Mouse (Mus musculus) MEL (cell line): ENCODE data around the gene Sdr42e1.

Experiments used
- HCFC1 ChIP-seq: IDR thresholded peaks from 2 replicates; pipeline ENCODE4 v1.6.1; 2012; ENCODE audit warnings: low read depth, mild to moderate bottlenecking, inconsistent platforms, low read length, improper control_type of control experiment, moderate library complexity
- KAT2A ChIP-seq: conservative IDR thresholded peaks from 2 replicates; pipeline ENCODE4 v1.6.1; 2012; ENCODE audit warnings: low read depth, low read length, improper control_type of control experiment, inconsistent platforms
- NRF1 ChIP-seq: IDR thresholded peaks from 2 replicates; pipeline ENCODE4 v1.6.1; 2014; ENCODE audit warnings: low read depth, mild to moderate bottlenecking, inconsistent platforms, low read length, improper control_type of control experiment, moderate library complexity; ENCODE audit not compliant: poor library complexity, insufficient read depth, severe bottlenecking
- POLR2A ChIP-seq, 2 experiments: IDR thresholded peaks; 2 replicates each; pipeline ENCODE4 v1.6.1; 2011 to 2012; ENCODE audit warnings: low read length in 2 of 2, mild to moderate bottlenecking in 2 of 2, control low read depth in 1 of 2, improper control_type of control experiment in 1 of 2, low read depth in 1 of 2, moderate library complexity in 1 of 2; ENCODE audit not compliant: control insufficient read depth in 1 of 2, insufficient read depth in 1 of 2, poor library complexity in 1 of 2
- UBTF ChIP-seq: IDR thresholded peaks from 2 replicates; pipeline ENCODE4 v1.6.1; 2012; ENCODE audit warnings: low read depth, mild to moderate bottlenecking, inconsistent platforms, low read length, improper control_type of control experiment, moderate library complexity, borderline replicate concordance; ENCODE audit not compliant: insufficient read depth

- TF ChIP-seq UBTF (no peak), NRF1 (no peak), POLR2A (IDR thresholded peaks at IDR 0.05; ENCODE audit: control insufficient read depth in 1 of 2, insufficient read depth in 1 of 2, low read depth in 1 of 2, low read length in 2 of 2, poor library complexity in 1 of 2) (no peak), KAT2A (no peak), HCFC1 (no peak)
Measured at GRCm38 (mm10) chr8:117645486-117645885, 28.0 kb downstream of the Sdr42e1 start.
